Mouse (Mus musculus): ENCODE data around the gene Scp2. TPM values are rescaled to one million over a fixed set of nuclear protein-coding genes. Genes with fewer than 3 reads are reported as not detected.
A peak's percentile ranks its signal among the peaks of the same experiment; 100 is the strongest.

Gene Scp2
- polyA plus RNA-seq, 1 experiment = 115 TPM

GRCm38 (mm10) chr4:108092741-108093397 lies 51.9 kb downstream of the Scp2 start:
- DNase-seq (ENCODE audit: low read depth) = no peak
- TF ChIP-seq CTCF (IDR thresholded peaks at IDR 0.05; ENCODE audit: borderline replicate concordance, extremely low read depth, insufficient read depth, insufficient read length) = no peak
- TF ChIP-seq POLR2A (IDR thresholded peaks at IDR 0.05; ENCODE audit: borderline replicate concordance, extremely low read depth, insufficient read depth, insufficient read length, poor library complexity, severe bottlenecking) = no peak

GRCm38 (mm10) chr4:108083993-108084392 lies 60.8 kb downstream of the Scp2 start:
- TF ChIP-seq POLR2A (IDR thresholded peaks at IDR 0.05; ENCODE audit: borderline replicate concordance, extremely low read depth, insufficient read depth, insufficient read length, poor library complexity, severe bottlenecking) = no peak
- TF ChIP-seq CTCF (IDR thresholded peaks at IDR 0.05; ENCODE audit: borderline replicate concordance, extremely low read depth, insufficient read depth, insufficient read length) = no peak
- DNase-seq (ENCODE audit: low read depth) = no peak

DNA sequence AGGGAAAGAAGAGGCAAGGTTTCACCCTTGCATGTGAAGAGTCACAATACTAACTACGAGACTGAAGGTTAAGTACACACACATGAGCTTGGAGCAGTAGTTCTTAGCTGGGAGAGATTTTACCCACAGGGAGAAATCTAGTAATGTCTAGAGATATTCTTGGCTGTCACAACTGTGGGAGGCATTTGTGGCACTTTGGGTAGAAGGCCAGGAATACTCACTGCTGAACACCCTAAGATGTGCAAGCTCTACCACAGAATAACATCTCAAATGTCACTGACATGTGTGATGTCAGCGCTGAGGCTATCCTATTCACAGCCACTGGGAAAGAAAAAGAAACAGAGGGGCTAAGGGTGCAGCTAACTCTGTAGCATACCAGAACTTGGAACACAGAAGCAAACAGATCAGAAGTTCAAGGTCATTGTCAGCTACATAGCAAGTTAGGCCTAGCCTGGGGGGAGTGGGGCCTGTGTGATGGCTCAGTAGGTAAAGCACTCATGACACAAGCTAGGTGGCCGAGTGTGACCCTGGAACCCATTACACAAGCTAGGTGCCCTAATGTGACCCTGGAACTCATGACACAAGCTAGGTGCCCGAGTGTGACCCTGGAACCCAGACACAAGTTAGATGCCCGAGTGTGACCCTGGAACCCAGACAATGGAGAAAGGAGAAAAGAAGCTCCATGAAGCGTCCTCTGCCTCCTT lies 61.6 kb downstream of the Scp2 start:
- no peak for DNase-seq (ENCODE audit: low read depth)
- TF ChIP-seq CTCF (IDR thresholded peaks at IDR 0.05; ENCODE audit: borderline replicate concordance, extremely low read depth, insufficient read depth, insufficient read length) = no peak
- no peak for TF ChIP-seq POLR2A (IDR thresholded peaks at IDR 0.05; ENCODE audit: borderline replicate concordance, extremely low read depth, insufficient read depth, insufficient read length, poor library complexity, severe bottlenecking)

GRCm38 (mm10) chr4:108082401-108082806 lies 62.4 kb downstream of the Scp2 start:
- TF ChIP-seq CTCF (IDR thresholded peaks at IDR 0.05; ENCODE audit: borderline replicate concordance, extremely low read depth, insufficient read depth, insufficient read length) (no peak), POLR2A (IDR thresholded peaks at IDR 0.05; ENCODE audit: borderline replicate concordance, extremely low read depth, insufficient read depth, insufficient read length, poor library complexity, severe bottlenecking) (no peak)
- no peak for DNase-seq (ENCODE audit: low read depth)

GRCm38 (mm10) chr4:108080876-108081275 lies 63.9 kb downstream of the Scp2 start:
- TF ChIP-seq POLR2A (IDR thresholded peaks at IDR 0.05; ENCODE audit: borderline replicate concordance, extremely low read depth, insufficient read depth, insufficient read length, poor library complexity, severe bottlenecking) (no peak), CTCF (IDR thresholded peaks at IDR 0.05; ENCODE audit: borderline replicate concordance, extremely low read depth, insufficient read depth, insufficient read length) (no peak)
- no peak for DNase-seq (ENCODE audit: low read depth)

DNA sequence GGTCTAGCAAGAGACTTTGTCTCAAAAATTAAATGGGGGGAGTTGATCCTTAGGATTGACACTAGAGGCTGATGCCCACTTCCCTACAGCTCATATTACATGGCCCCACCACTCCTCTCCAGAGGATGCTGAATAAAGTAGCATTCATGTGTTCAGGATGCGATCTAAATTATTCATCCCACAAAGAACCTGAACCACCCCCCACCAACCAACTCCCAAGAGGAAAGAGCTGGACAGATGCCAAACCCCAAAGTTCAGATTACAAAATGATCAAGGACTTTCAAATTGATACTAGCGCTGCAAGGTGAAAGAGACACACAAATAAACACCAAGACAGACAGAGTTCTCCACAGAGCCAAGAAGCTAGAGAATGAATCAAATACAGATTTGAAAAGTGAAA lies 65.0 kb downstream of the Scp2 start:
- peak; percentile 40 for DNase-seq (ENCODE audit: low read depth)
- no peak for TF ChIP-seq POLR2A (IDR thresholded peaks at IDR 0.05; ENCODE audit: borderline replicate concordance, extremely low read depth, insufficient read depth, insufficient read length, poor library complexity, severe bottlenecking)
- TF ChIP-seq CTCF (IDR thresholded peaks at IDR 0.05; ENCODE audit: borderline replicate concordance, extremely low read depth, insufficient read depth, insufficient read length) = no peak

DNA sequence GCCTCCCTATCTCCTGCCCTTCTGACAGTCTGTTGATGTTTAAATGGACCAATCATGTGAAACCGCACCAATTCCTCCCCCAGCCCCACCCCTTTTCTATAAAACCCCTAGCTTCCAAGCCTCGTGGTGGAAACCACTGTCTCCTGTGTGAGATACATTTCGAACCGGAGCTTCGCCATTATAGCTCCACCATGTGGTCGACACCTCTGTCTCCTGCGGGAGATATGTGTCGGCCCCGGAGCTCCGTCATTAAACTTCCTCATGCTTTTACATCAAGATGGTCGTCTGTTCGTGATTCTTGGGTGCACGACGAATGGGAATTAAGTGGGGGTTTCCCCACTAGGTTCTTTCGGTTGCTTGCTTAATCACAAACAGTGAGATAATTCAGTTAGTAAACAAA lies 65.6 kb downstream of the Scp2 start:
- DNase-seq (ENCODE audit: low read depth) = peak; percentile 13

DNA sequence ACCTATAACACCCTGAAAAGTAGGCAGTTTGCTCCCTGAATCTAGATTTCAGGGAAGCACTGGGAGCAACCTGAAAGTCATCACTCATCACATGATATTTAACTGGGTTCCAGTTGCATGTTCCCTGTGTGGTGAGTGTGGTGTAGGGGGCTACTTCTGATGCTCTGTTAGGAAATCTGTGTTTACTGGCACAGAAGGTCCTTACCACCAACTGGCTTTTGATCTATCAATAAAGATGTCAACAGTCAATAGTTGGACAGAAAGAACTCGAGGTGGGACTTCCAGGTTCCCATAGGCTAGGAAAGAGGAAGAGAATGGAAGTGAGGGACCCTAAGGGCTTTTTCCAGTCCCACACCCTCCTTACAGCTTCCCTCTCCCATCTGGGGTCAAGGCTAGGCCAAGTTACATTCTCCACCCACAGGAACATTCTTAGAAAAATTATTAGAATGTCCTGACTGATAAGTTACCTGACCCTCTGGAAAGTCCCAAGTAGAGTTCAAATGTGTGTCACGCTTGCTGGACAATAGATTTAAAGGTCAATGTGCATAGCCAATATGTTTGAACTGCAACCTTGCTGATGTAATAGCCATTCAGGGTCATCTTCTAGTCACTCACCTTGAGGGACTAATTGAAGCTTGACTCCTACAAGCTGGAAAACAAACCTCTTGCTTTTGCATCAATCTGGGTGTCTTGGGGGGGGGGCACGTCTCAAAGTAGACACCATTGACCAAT lies 67.4 kb downstream of the Scp2 start:
- no peak for DNase-seq (ENCODE audit: low read depth)
- TF ChIP-seq POLR2A (IDR thresholded peaks at IDR 0.05; ENCODE audit: borderline replicate concordance, extremely low read depth, insufficient read depth, insufficient read length, poor library complexity, severe bottlenecking) (no peak), CTCF (IDR thresholded peaks at IDR 0.05; ENCODE audit: borderline replicate concordance, extremely low read depth, insufficient read depth, insufficient read length) (no peak)

GRCm38 (mm10) chr4:108074204-108074823 lies 70.5 kb downstream of the Scp2 start:
- no peak for DNase-seq (ENCODE audit: low read depth)
- no peak for TF ChIP-seq CTCF (IDR thresholded peaks at IDR 0.05; ENCODE audit: borderline replicate concordance, extremely low read depth, insufficient read depth, insufficient read length)
- TF ChIP-seq POLR2A (IDR thresholded peaks at IDR 0.05; ENCODE audit: borderline replicate concordance, extremely low read depth, insufficient read depth, insufficient read length, poor library complexity, severe bottlenecking) = no peak

- DNase-seq (ENCODE audit: low read depth) = no peak
- TF ChIP-seq CTCF (IDR thresholded peaks at IDR 0.05; ENCODE audit: borderline replicate concordance, extremely low read depth, insufficient read depth, insufficient read length) (no peak), POLR2A (IDR thresholded peaks at IDR 0.05; ENCODE audit: borderline replicate concordance, extremely low read depth, insufficient read depth, insufficient read length, poor library complexity, severe bottlenecking) (no peak)
These were observed 72.7 kb downstream of the Scp2 start for GRCm38 (mm10) chr4:108072086-108072485.

DNA sequence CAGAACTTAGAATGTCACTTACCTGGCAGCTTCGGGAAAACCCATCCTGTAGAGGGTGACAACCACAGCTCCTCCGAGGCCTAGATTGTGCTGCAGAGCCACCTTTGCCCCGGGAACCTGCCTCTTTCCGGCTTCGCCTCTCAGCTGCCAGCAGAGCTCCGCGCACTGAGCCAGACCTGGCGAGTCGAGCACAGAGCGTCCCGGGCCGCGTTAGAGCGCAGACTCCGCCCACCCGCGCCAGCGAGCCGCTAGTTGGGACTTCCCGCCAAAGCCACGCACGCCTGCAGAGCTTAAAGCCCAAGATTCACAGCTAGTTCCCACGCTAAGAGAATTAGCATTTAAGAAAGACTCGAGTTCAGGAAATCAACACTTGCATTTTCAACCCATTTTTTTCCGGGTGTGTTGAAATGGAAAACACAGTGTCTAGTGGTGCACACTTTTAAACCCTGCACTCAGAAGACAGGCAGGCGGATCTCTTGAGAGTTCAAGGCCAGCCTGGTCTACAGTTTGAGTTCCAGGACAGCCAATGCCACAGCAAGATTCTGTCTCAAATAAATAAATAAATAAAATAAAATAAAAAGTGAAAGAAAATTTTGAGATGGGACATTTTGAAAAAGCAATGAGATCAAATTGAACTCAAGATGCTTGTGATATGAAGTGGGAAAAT lies 73.4 kb downstream of the Scp2 start:
- peak; percentile 99 for DNase-seq (ENCODE audit: low read depth)
- TF ChIP-seq POLR2A (IDR thresholded peaks at IDR 0.05; ENCODE audit: borderline replicate concordance, extremely low read depth, insufficient read depth, insufficient read length, poor library complexity, severe bottlenecking) (no peak), CTCF (IDR thresholded peaks at IDR 0.05; ENCODE audit: borderline replicate concordance, extremely low read depth, insufficient read depth, insufficient read length) (no peak)

Data from brain, embryonic 14.5 days (tissue).